Mouse (Mus musculus) gastrocnemius, adult 18-20 months (tissue): ENCODE data around the gene Rcan2. TPM values are rescaled to one million over a fixed set of nuclear protein-coding genes. Genes with fewer than 3 reads are reported as not detected.
A peak's percentile ranks its signal among the peaks of the same experiment; 100 is the strongest.
"Not testable (repeated sequence)": the region's sequence is repeated elsewhere in the genome, so short reads cannot be mapped to it uniquely, and the experiment has no call there.

ENCODE experiments used
- DNase-seq: peaks from one replicate; pipeline ENCODE4 v3.0.0; 2021; ENCODE audit warnings: low spot score
- total RNA-seq, 2 experiments: library from RNA; stranded (reverse); gene quantifications; 2 replicates each; pipeline ENCODE4 v1.2.3; 2021

Gene Rcan2
- total RNA-seq, 2 experiments from 2014 or later, result 51.9 to 60.3 TPM

DNA sequence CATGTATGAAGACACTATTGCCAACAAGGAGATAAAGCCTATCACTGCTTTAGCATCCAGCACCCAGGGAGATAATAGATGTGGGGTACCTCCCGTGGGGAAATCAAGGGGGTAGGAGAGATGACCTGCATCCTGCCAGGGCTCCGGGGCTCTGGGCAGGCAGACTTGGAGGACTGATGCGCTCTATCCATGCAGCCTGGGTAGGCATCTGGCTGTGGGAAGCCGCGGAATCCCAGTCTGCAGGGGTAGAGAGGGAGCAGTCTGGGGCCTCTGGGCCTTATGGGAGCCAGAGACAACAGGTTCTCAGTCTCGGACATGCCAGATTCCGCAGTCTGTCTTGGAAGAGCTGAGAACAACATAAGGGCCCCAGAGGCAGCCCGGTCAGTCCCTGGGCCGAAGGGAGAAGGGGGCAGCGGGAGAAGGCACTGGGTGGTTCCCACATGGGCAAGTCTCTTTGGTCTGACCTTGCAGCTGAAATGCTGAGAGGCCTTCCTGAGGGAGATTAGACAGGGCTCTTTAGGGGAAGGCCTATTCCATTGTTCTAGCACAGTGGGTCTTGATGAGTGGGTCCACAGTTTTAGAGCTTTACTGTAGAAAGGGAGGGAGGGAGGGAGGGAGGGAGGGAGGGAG lies 23.7 kb downstream of the Rcan2 start:
- no peak for DNase-seq

- not testable (repeated sequence) for DNase-seq
Measured at GRCm38 (mm10) chr17:43825411-43825785, 24.2 kb downstream of the Rcan2 start.

DNA sequence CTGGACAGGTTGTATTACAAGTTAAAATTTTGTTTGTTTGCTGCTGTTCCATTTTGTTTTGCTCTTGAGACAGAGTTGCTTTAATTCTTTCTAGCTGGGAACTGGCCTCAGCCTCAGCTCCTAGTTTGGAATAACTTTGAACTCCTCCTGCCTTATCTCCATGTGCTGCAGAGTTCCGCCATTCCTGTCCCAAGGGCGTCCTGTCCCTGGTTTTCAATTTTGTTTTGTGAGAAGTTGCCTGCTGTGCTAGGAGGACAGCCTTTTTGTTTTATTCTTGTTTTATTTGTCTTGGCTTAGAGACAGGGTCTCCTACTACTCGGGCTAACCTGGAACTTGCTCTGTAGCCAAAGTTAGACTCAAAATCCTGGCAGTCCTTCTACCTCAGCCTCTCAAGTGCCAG lies 26.1 kb downstream of the Rcan2 start:
- DNase-seq, result no peak

- DNase-seq, result no peak
Measured at GRCm38 (mm10) chr17:43832401-43833124, 31.4 kb downstream of the Rcan2 start.

GRCm38 (mm10) chr17:43840208-43840607 lies 39.1 kb downstream of the Rcan2 start:
- no peak for DNase-seq

GRCm38 (mm10) chr17:43846714-43847113 lies 45.6 kb downstream of the Rcan2 start:
- peak; percentile 24 for DNase-seq

DNA sequence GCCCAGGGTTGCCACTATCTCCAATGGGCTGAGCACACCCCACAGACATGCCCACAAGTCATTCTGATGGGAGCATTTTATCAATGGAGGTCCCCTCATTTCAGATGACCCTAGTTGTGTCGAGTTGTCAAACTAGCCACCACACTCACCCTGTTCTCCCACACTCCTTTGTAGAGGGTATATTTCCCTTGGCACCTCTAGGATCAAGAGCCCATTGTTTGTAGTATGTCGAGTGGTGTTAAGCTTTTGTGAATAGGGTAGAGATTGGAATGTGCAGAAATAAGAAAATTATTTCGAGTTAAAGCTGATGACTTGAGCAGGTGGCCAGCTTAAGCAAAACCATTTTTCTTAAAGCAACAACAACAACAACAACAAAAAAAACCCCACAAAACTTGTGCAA lies 47.8 kb downstream of the Rcan2 start:
- no peak for DNase-seq

GRCm38 (mm10) chr17:43855132-43855531 lies 54.0 kb downstream of the Rcan2 start:
- DNase-seq, result peak; percentile 20

DNA sequence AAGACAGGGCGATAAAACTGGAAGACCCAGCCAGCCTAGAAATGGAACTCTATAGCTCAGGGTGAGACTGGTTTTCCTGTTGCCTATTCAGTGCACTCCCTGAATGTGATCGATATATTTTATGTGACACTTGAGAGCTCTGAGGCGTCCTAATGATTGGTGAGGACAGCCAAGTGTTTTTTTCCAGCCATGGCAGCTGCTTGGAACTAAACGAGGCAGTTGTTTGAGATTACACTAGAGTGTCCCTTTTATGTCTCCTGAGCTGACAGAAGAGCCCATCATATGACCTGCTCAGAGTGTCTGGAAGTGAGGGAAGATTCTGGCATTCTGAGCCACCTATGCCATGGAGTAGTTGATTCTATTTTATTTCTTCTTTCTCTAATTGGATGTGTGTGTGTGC lies 54.9 kb downstream of the Rcan2 start:
- DNase-seq, result no peak

DNA sequence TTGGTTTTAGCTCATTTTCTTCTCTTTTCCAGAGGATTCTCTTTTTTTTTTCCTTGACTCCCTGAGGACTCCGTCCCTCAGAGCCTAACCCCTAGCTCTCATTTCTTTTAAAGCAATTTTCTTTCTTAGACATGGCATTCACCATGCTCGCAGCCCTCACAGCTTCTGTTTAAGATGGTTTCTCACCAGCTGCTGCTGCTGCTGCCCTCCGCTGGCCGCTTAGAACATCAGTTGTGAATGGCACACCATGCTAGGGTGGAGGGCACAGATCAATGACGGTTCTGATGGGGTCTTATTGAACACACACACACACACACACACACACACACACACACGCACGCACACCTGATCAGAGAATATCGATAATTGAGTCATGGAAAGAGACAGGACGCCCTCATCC lies 67.7 kb downstream of the Rcan2 start:
- DNase-seq, result no peak

- peak; percentile 76 for DNase-seq
Measured at GRCm38 (mm10) chr17:43869677-43870076, 68.5 kb downstream of the Rcan2 start.

DNA sequence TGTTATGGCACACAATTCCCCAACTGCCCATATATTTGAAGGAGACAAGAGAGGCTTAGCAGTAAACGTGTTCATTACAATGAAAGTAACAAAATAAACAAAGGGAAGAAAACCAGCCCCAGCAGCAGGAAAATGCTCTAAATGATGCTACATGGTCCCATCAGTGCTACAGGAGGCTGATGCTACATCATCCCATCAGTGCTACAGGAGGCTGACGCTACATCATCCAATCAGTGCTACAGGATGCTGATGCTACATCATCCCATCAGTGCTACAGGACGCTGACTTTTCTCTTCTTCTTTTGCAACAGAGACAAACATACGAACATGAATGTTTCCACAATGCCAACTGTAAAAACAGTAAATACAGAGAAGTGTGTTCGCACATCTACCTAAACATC lies 73.3 kb downstream of the Rcan2 start:
- DNase-seq, result no peak

DNA sequence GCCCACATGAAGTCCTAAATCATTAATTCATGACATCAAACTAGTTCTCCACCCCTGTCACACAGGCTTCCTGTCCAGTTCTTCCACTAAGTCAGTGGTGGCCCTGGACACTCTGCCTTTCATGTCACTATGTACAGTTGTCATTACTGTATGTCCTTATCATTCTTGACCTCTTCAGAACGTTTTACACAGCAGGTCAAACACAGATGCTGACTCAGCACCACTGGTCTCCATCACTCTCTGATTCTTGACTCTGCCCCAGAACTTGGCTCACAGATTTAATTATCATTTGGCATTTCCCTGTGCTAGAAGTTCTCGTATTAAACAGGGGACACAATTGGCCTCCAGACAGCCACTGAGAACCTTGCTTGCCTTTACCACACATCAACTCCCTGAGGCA lies 76.3 kb downstream of the Rcan2 start:
- DNase-seq, result no peak

GRCm38 (mm10) chr17:43883016-43883415 lies 81.9 kb downstream of the Rcan2 start:
- DNase-seq, result peak; percentile 30

GRCm38 (mm10) chr17:43886262-43886661 lies 85.1 kb downstream of the Rcan2 start:
- DNase-seq, result no peak

DNA sequence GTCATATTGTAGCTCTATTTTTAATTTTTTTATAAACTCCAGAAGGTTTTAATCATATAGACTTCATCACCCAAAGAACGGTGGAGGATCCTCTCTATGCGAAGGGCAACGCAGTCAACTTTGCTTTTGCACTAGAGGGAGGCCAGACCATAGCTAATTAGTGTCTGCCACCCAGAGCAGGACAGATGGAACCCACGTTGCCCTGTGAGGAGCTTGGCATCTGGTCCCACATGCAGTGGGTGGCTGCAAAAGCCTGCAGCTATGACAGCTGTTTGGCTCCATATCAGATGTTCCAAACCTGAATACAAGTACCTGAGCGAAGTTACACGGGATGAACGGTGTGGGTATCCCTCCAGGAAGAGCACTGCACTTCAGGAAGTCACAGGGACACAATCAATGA lies 86.8 kb downstream of the Rcan2 start:
- DNase-seq, result no peak

DNA sequence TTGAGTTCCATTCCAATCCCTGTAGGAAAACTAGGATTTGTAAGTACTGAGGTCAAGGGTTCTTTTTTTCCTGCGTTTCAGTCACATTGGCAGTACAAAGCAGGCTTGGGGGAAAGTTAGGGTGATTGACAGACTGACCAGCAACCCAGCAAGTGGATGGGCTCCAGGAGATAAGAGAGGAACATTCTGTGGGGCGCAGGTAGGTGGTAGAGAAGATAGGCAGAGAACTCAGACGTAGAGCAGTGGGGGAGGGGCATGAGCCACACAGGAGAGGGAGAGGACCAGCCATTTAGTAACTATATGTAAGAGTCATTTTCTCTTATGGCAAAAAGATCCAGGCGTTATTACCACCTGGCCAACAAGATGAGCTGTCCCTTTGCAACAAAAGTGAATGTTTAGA lies 96.2 kb downstream of the Rcan2 start:
- no peak for DNase-seq

DNA sequence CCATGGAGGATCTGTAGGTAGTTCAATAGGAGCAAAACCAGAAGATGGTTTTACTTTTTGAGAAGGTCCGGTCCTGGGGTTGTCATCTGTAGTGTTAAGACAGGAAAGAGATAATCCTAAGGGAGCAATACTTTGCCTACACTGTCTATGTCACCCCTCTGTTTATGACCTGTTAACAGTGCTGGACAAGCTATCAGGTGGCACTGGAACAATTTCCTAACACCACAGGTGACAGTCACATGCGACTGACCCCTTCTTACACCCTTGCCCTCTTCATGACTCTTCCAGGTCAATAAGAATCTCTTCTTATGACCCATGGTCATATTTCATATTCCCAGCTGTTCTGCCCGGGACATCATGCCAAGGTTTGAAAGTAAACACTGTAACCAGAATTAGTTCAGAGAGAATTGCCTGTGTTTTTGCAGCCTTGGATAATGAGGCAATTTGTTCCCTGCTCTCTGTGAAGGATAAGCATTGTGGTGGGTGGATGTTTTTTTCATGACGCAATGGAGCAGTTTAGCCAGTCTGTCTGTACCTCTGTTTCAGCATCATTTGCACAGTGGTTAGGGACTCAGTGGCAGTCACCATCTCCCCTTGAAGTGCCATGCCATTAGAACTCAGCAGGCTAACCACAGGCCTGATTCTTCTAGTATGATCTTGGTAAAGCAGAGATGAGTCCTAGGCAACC lies 98.4 kb downstream of the Rcan2 start:
- peak; percentile 69 for DNase-seq

DNA sequence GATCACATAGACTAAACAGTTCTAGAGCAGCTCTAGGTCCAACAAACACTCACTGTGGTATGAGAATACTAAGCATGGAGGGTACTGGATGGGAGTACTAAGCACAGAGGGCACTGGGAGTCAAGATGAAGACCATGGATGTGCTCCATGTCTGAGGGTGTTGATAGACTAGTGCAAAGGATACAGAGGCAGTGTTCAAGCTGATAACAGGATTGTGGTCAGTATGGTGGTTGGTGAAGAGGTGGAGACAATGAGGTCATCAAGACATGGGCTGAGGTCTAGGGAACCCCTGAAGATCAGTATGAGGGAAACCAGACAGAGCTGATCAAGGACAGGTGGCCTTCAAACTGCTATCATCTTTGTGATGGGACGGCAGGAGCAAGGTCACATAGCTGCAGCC lies 99.0 kb downstream of the Rcan2 start:
- no peak for DNase-seq

DNA sequence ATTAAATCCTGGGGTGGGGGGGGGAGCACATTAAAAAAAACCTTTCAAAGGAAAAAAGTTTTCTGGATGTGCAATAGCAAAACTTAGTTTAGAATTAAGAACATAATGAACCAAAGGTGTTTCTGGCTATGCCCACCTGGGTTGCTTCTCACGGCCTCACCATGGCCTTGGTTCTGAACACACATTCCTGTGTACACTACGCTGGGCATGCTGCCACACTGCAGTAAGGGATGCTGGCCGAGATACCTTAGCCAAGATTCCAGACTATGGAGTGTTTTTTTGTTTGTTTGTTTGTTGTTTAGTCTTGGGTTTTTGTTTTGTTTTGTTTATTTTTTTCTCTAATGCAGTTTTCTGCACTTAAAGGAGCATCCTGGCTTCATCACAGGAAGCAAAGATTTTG lies 100.3 kb downstream of the Rcan2 start:
- no peak for DNase-seq

DNA sequence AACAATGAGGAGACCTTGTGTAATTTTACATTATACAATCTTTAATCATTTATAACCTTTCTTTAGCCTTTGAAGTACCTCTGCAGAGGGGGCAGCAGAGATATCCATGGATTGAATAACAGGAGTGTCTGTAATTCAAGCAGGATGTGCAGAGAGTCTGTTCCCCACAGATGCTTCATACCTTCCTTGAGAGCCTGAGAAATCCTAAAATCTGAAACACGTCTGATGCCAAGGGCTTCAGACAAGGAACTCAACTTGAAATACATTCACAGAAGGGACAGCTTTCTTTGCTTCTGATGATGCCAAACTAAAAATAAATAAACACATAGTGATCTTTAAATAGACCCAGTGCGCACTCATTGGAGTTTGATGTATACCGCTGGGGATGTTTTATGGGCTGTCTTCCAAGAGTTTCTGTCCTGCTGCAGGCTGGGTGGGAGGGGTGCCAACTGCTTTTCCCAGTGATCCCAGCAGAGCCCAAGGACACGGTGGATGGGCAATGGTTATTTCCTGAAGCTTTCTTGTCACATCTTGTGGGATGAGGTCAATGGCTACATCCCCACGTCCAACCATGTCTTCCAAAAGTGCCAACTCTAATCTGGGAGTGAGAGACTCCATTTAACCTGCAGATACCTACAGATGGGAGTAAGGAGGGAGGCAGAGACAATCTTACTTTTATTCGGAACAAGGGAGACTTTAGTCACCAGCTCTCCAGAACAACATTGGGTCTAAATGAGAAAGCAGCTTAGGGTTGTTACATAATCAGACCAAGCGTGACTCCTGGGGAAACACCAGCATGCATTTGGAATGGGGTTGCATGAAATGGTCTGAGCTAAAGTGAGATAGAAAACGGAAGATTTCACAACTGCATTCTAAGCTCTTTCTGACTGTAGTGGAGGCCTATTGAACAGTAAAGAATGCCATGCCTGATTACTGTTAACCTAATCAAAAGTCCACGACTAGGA lies 102.9 kb downstream of the Rcan2 start:
- DNase-seq, result peak; percentile 26

DNA sequence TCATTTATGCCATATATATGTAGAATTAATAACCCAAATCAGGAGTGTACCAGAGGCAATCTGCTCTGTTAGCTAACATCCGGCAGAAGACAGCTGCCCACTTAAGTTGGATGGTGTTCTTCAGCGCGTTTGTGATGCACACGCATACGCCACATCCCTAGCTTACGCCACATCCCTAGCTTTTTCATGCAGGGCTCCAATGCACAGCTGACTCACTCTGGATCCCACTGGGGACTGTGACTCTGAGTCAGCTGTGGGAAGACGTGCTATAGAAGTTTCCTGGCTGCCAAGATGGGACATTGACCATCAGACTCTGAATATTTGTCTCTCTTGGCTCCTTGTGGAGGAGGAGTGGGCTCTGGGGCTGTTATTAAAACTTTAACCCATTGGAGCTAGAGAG lies 103.7 kb downstream of the Rcan2 start:
- no peak for DNase-seq
